Mouse (Mus musculus): ENCODE data around the gene Suds3. TPM values are rescaled to one million over a fixed set of nuclear protein-coding genes. Genes with fewer than 3 reads are reported as not detected.

Suds3 gene
- total and polyA plus RNA-seq, 2 experiments = 61.4 to 77.1 TPM

- Histone ChIP-seq H3K4me3 (ENCODE audit: insufficient read depth, low read depth, low read length) (no peak overlapping the region), H3K9ac (ENCODE audit: low read depth, low read length) (no peak overlapping the region)
Observed at GRCm38 (mm10) chr5:117134889-117135456, 19.1 kb upstream of the Suds3 start.

GRCm38 (mm10) chr5:117134066-117134888, 18.4 kb upstream of the Suds3 start:
- no peaks in the 10 kb centered on the region for H3K27me3 ChIP-seq (ENCODE audit: control insufficient read depth, insufficient read depth, low read length)
- H3K79me2 ChIP-seq (ENCODE audit: control insufficient read depth, insufficient read depth, low read length) = peaks cover 48% of the 10 kb centered on the region
- H3K27ac ChIP-seq (replicated peaks; ENCODE audit: insufficient read depth, low read depth, low read length) = peak overlapping the region; percentile 29
- no peak for TF ChIP-seq CTCF (IDR thresholded peaks at IDR 0.05; ENCODE audit: low read depth, low read length)
- TF ChIP-seq POLR2A (IDR thresholded peaks at IDR 0.05; ENCODE audit: extremely low read depth, insufficient read depth, low read length) = no peak
- no peak for DNase-seq (ENCODE audit: extremely low read depth, low read depth, low spot score)
- 37% methylated on average over 19 of the region's 19 CpGs for WGBS
- peaks cover 30% of the 10 kb centered on the region for H3K4me1 ChIP-seq (ENCODE audit: control insufficient read depth, insufficient read depth, low read length)
- H3K4me3 ChIP-seq (ENCODE audit: insufficient read depth, low read depth, low read length) = no peak overlapping the region
- H3K9ac ChIP-seq (ENCODE audit: low read depth, low read length) = no peak overlapping the region
- no peaks in the 10 kb centered on the region for H3K36me3 ChIP-seq (ENCODE audit: control insufficient read depth, insufficient read depth, low read length)

More at GRCm38 (mm10) chr5:117134889-117135456, 19.1 kb upstream of the Suds3 start:
- Histone ChIP-seq H3K27me3 (ENCODE audit: control insufficient read depth, insufficient read depth, low read length) (no peaks in the 10 kb centered on the region), H3K36me3 (ENCODE audit: control insufficient read depth, insufficient read depth, low read length) (no peaks in the 10 kb centered on the region), H3K27ac (replicated peaks; ENCODE audit: insufficient read depth, low read depth, low read length) (no peak overlapping the region), H3K4me1 (ENCODE audit: control insufficient read depth, insufficient read depth, low read length) (peaks cover 30% of the 10 kb centered on the region), H3K79me2 (ENCODE audit: control insufficient read depth, insufficient read depth, low read length) (peaks cover 50% of the 10 kb centered on the region)
- TF ChIP-seq CTCF (IDR thresholded peaks at IDR 0.05; ENCODE audit: low read depth, low read length) = no peak
- TF ChIP-seq POLR2A (IDR thresholded peaks at IDR 0.05; ENCODE audit: extremely low read depth, insufficient read depth, low read length) = no peak
- DNase-seq (ENCODE audit: extremely low read depth, low read depth, low spot score) = no peak
- WGBS = 52% methylated on average over 3 of the region's 3 CpGs

GRCm38 (mm10) chr5:117133446-117134065, 17.6 kb upstream of the Suds3 start:
- H3K4me3 ChIP-seq (ENCODE audit: insufficient read depth, low read depth, low read length) = peak overlapping the region; percentile 22; the same call in 1 of the 2 replicates

GRCm38 (mm10) chr5:117130726-117131125, 14.8 kb upstream of the Suds3 start:
- Histone ChIP-seq H3K27me3 (ENCODE audit: control insufficient read depth, insufficient read depth, low read length) (no peaks in the 10 kb centered on the region), H3K36me3 (ENCODE audit: control insufficient read depth, insufficient read depth, low read length) (peaks cover 8% of the 10 kb centered on the region), H3K27ac (replicated peaks; ENCODE audit: insufficient read depth, low read depth, low read length) (no peak overlapping the region), H3K4me3 (ENCODE audit: insufficient read depth, low read depth, low read length) (no peak overlapping the region), H3K9ac (ENCODE audit: low read depth, low read length) (no peak overlapping the region), H3K79me2 (ENCODE audit: control insufficient read depth, insufficient read depth, low read length) (peaks cover 53% of the 10 kb centered on the region), H3K4me1 (ENCODE audit: control insufficient read depth, insufficient read depth, low read length) (peaks cover 19% of the 10 kb centered on the region; the same call in 1 of the 2 replicates)
- WGBS = 91% methylated on average over 15 of the region's 15 CpGs
- no peak for DNase-seq (ENCODE audit: extremely low read depth, low read depth, low spot score)
- TF ChIP-seq POLR2A (IDR thresholded peaks at IDR 0.05; ENCODE audit: extremely low read depth, insufficient read depth, low read length) = no peak
- TF ChIP-seq CTCF (IDR thresholded peaks at IDR 0.05; ENCODE audit: low read depth, low read length) = no peak

More at GRCm38 (mm10) chr5:117133446-117134065, 17.6 kb upstream of the Suds3 start:
- Histone ChIP-seq H3K27me3 (ENCODE audit: control insufficient read depth, insufficient read depth, low read length) (no peaks in the 10 kb centered on the region), H3K79me2 (ENCODE audit: control insufficient read depth, insufficient read depth, low read length) (peaks cover 49% of the 10 kb centered on the region), H3K4me1 (ENCODE audit: control insufficient read depth, insufficient read depth, low read length) (peaks cover 30% of the 10 kb centered on the region), H3K9ac (ENCODE audit: low read depth, low read length) (peak overlapping the region; percentile 3; the same call in 1 of the 2 replicates), H3K27ac (replicated peaks; ENCODE audit: insufficient read depth, low read depth, low read length) (peak overlapping the region; percentile 29), H3K36me3 (ENCODE audit: control insufficient read depth, insufficient read depth, low read length) (peaks cover 4% of the 10 kb centered on the region)
- TF ChIP-seq CTCF (IDR thresholded peaks at IDR 0.05; ENCODE audit: low read depth, low read length) (no peak), POLR2A (IDR thresholded peaks at IDR 0.05; ENCODE audit: extremely low read depth, insufficient read depth, low read length) (no peak)
- DNase-seq (ENCODE audit: extremely low read depth, low read depth, low spot score) = peak; percentile 49
- 26% methylated on average over 17 of the region's 17 CpGs for WGBS

GRCm38 (mm10) chr5:117127051-117127450, 11.1 kb upstream of the Suds3 start:
- no peak for DNase-seq (ENCODE audit: extremely low read depth, low read depth, low spot score)
- Histone ChIP-seq H3K4me1 (ENCODE audit: control insufficient read depth, insufficient read depth, low read length) (peaks cover 23% of the 10 kb centered on the region), H3K79me2 (ENCODE audit: control insufficient read depth, insufficient read depth, low read length) (peaks cover 61% of the 10 kb centered on the region), H3K27ac (replicated peaks; ENCODE audit: insufficient read depth, low read depth, low read length) (no peak overlapping the region), H3K9ac (ENCODE audit: low read depth, low read length) (no peak overlapping the region), H3K4me3 (ENCODE audit: insufficient read depth, low read depth, low read length) (no peak overlapping the region), H3K36me3 (ENCODE audit: control insufficient read depth, insufficient read depth, low read length) (peaks cover 8% of the 10 kb centered on the region), H3K27me3 (ENCODE audit: control insufficient read depth, insufficient read depth, low read length) (no peaks in the 10 kb centered on the region)
- WGBS = 77% methylated on average over 4 of the region's 4 CpGs
- TF ChIP-seq POLR2A (IDR thresholded peaks at IDR 0.05; ENCODE audit: extremely low read depth, insufficient read depth, low read length) (no peak), CTCF (IDR thresholded peaks at IDR 0.05; ENCODE audit: low read depth, low read length) (no peak)
